Mouse (Mus musculus): Measurements from ENCODE around the gene Gm7942.
"Not testable (repeated sequence)": the region's sequence is repeated elsewhere in the genome, so short reads cannot be mapped to it uniquely, and the experiment has no call there.

Gm7942 gene

DNA sequence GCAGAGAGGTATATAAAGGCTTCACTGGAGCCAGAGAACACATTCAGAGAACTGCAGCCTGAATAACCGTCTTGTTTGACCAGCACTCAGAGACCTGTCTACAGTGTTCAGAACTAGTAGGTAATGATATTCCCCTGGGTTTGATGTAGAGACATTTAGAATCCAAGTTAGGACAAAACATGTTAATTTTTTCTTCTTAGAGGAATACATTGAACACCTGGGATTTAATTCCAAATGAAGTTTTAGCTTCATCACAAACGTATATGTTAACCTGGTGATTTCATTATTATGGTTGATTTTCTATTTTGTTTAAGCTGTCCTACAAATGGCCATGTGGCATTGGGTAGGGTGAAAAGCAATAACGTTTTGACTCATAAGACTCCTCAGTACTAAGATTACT is at the start of gene Gm7942:
Gm7942 (plus strand) TSS at position 301 of the 400 bp plus-strand sequence.
- CTCF ChIA-PET, result not testable (repeated sequence)

All from spleen, embryonic (tissue).